Mouse (Mus musculus) C2C12 (cell line): ENCODE results near the gene Limch1. TPM values are rescaled to one million over a fixed set of nuclear protein-coding genes. Genes with fewer than 3 reads are reported as not detected.

Source experiments
- H3K27me3 ChIP-seq: one replicate; pipeline ENCODE4 v1.6.1; 2011; ENCODE audit not compliant: control insufficient read depth, insufficient read depth, insufficient read length
- H3K36me3 ChIP-seq: one replicate; pipeline ENCODE4 v1.6.1; 2011; ENCODE audit not compliant: control insufficient read depth, insufficient read depth
- H3K4me3 ChIP-seq: one replicate; pipeline ENCODE4 v1.5.1; 2011; ENCODE audit warnings: mild to moderate bottlenecking, control low read depth; ENCODE audit not compliant: poor library complexity, insufficient read depth, severe bottlenecking
- H3K79me2 ChIP-seq: one replicate; pipeline ENCODE4 v1.6.1; 2011; ENCODE audit not compliant: control insufficient read depth, insufficient read depth
- H3K79me3 ChIP-seq: one replicate; pipeline ENCODE4 v1.6.1; 2011; ENCODE audit warnings: low read depth, control low read depth
- H3ac ChIP-seq: one replicate; pipeline ENCODE3; 2011; ENCODE audit warnings: low read depth; ENCODE audit not compliant: control insufficient read depth, insufficient read length
- CEBPB ChIP-seq: IDR thresholded peaks from one replicate; pipeline ENCODE4 v1.6.1; 2011; ENCODE audit warnings: low read depth, mild to moderate bottlenecking, control low read depth, moderate library complexity
- CTCF ChIP-seq: IDR thresholded peaks from one replicate; pipeline ENCODE4 v1.5.1; 2011; ENCODE audit not compliant: control insufficient read depth, insufficient read depth, insufficient read length
- FOSL1 ChIP-seq: IDR thresholded peaks from one replicate; pipeline ENCODE4 v1.8.0; 2011; ENCODE audit warnings: mild to moderate bottlenecking, low read length; ENCODE audit not compliant: poor library complexity, insufficient read depth, severe bottlenecking
- MAX ChIP-seq: IDR thresholded peaks from one replicate; pipeline ENCODE4 v1.6.1; 2011; ENCODE audit warnings: mild to moderate bottlenecking, control low read depth
- MYOD1 ChIP-seq: IDR thresholded peaks from one replicate; pipeline ENCODE4 v1.6.1; 2011; ENCODE audit warnings: low read depth; ENCODE audit not compliant: control insufficient read depth, insufficient read length
- MYOG ChIP-seq: IDR thresholded peaks from one replicate; pipeline ENCODE4 v1.6.1; 2011; ENCODE audit not compliant: control insufficient read depth, insufficient read length; ENCODE audit errors: extremely low read depth
- USF1 ChIP-seq: IDR thresholded peaks from one replicate; pipeline ENCODE4 v1.6.1; 2011; ENCODE audit warnings: low read depth, mild to moderate bottlenecking, control low read depth, moderate library complexity
- polyA plus RNA-seq: library from polyadenylated mRNA; unstranded; fragments of >200 nt; fragmentation: generic; extraction: Trizol; gene quantifications from one replicate; pipeline ENCODE4 v1.2.1, GENCODE M21; 2012; ENCODE audit warnings: missing spikeins

Limch1 gene
- polyA plus RNA-seq, 1 experiment = not detected

GRCm38 (mm10) chr5:66989531-66989930, 243.9 kb downstream of the Limch1 start:
- Histone ChIP-seq H3ac (no peak overlapping the region), H3K36me3 (no peaks in the 10 kb centered on the region), H3K4me3 (no peak overlapping the region), H3K79me3 (no peaks in the 10 kb centered on the region), H3K27me3 (peaks cover 10% of the 10 kb centered on the region), H3K79me2 (no peaks in the 10 kb centered on the region)
- no peak for TF ChIP-seq MAX
- TF ChIP-seq CEBPB = no peak
- no peak for TF ChIP-seq FOSL1
- no peak for TF ChIP-seq CTCF
- no peak for TF ChIP-seq USF1
- TF ChIP-seq MYOG = no peak
- TF ChIP-seq MYOD1 = no peak

- H3ac ChIP-seq = no peak overlapping the region
- no peak overlapping the region for H3K4me3 ChIP-seq
- peaks cover 22% of the 10 kb centered on the region for H3K27me3 ChIP-seq
- H3K79me3 ChIP-seq = no peaks in the 10 kb centered on the region
- TF ChIP-seq MAX (no peak), FOSL1 (no peak), CTCF (no peak), USF1 (no peak), MYOG (no peak), CEBPB (no peak), MYOD1 (no peak)
- H3K36me3 ChIP-seq = no peaks in the 10 kb centered on the region
- no peaks in the 10 kb centered on the region for H3K79me2 ChIP-seq
Measured at GRCm38 (mm10) chr5:66992401-66992800, 246.8 kb downstream of the Limch1 start.

GRCm38 (mm10) chr5:66993076-66993475, 247.4 kb downstream of the Limch1 start:
- no peak for TF ChIP-seq CTCF
- no peak for TF ChIP-seq USF1
- TF ChIP-seq MYOG = no peak
- TF ChIP-seq MAX = no peak
- no peak for TF ChIP-seq FOSL1
- TF ChIP-seq MYOD1 = no peak
- TF ChIP-seq CEBPB = no peak
- H3K36me3 ChIP-seq = no peaks in the 10 kb centered on the region
- peaks cover 27% of the 10 kb centered on the region for H3K27me3 ChIP-seq
- H3K79me2 ChIP-seq = no peaks in the 10 kb centered on the region
- no peak overlapping the region for H3ac ChIP-seq
- H3K4me3 ChIP-seq = no peak overlapping the region
- H3K79me3 ChIP-seq = no peaks in the 10 kb centered on the region

- no peaks in the 10 kb centered on the region for H3K79me2 ChIP-seq
- no peak for TF ChIP-seq CEBPB
- no peak for TF ChIP-seq FOSL1
- TF ChIP-seq MAX = no peak
Measured at GRCm38 (mm10) chr5:66996124-66996523, 250.5 kb downstream of the Limch1 start.

GRCm38 (mm10) chr5:66996886-66997599, 251.4 kb downstream of the Limch1 start:
- H3K79me3 ChIP-seq = no peaks in the 10 kb centered on the region
- no peaks in the 10 kb centered on the region for H3K79me2 ChIP-seq
- H3ac ChIP-seq = no peak overlapping the region
- TF ChIP-seq MYOG = no peak
- no peak for TF ChIP-seq FOSL1
- TF ChIP-seq MAX = no peak
- TF ChIP-seq CEBPB = no peak
- TF ChIP-seq CTCF = no peak
- TF ChIP-seq MYOD1 = no peak
- no peak for TF ChIP-seq USF1
- H3K36me3 ChIP-seq = no peaks in the 10 kb centered on the region
- H3K27me3 ChIP-seq = peaks cover 28% of the 10 kb centered on the region
- no peak overlapping the region for H3K4me3 ChIP-seq

More at GRCm38 (mm10) chr5:66996124-66996523, 250.5 kb downstream of the Limch1 start:
- H3ac ChIP-seq = no peak overlapping the region
- H3K4me3 ChIP-seq = no peak overlapping the region
- peaks cover 28% of the 10 kb centered on the region for H3K27me3 ChIP-seq
- no peaks in the 10 kb centered on the region for H3K36me3 ChIP-seq
- H3K79me3 ChIP-seq = no peaks in the 10 kb centered on the region

- Histone ChIP-seq H3ac (no peak overlapping the region), H3K4me3 (no peak overlapping the region), H3K27me3 (peaks cover 28% of the 10 kb centered on the region), H3K79me3 (no peaks in the 10 kb centered on the region), H3K36me3 (no peaks in the 10 kb centered on the region), H3K79me2 (no peaks in the 10 kb centered on the region)
- TF ChIP-seq CTCF (no peak), MYOD1 (no peak), MYOG (no peak), FOSL1 (no peak), MAX (no peak)
Measured at GRCm38 (mm10) chr5:66997600-66997930, 251.9 kb downstream of the Limch1 start.
